Mouse (Mus musculus) intestine, postnatal 0 days (tissue): ENCODE data around the gene Prkar2a. TPM values are rescaled to one million over a fixed set of nuclear protein-coding genes. Genes with fewer than 3 reads are reported as not detected.

Experiments
- ATAC-seq: fragments of 200-750 bp; cut with Nextera tagmentation; 2 replicates; pipeline ENCODE4 v1.8.0; 2017; ENCODE audit warnings: mild to moderate bottlenecking, moderate TSS enrichment, moderate library complexity
- H3K27ac ChIP-seq: fragments of 300-500 bp; sonication (generic); 2 replicates; pipeline ENCODE4 v1.5.1; 2014; ENCODE audit warnings: mild to moderate bottlenecking, low read depth, low read length, moderate library complexity
- H3K27me3 ChIP-seq: fragments of 300-500 bp; sonication (generic); replicated peaks from 2 replicates; pipeline ENCODE4 v1.6.1; 2014; ENCODE audit warnings: low read length, mixed read lengths; ENCODE audit not compliant: control insufficient read depth, insufficient read depth
- H3K36me3 ChIP-seq: fragments of 300-500 bp; sonication (generic); 2 replicates; pipeline ENCODE4 v1.6.1; 2014; ENCODE audit warnings: mild to moderate bottlenecking, moderate library complexity; ENCODE audit not compliant: control insufficient read depth, insufficient read depth
- H3K4me1 ChIP-seq: fragments of 300-500 bp; sonication (generic); replicated peaks from 2 replicates; pipeline ENCODE4 v1.6.1; 2014; ENCODE audit warnings: antibody characterized with exemption, low read length, mixed read lengths; ENCODE audit not compliant: control insufficient read depth, insufficient read depth
- H3K4me2 ChIP-seq: fragments of 300-500 bp; sonication (generic); replicated peaks from 2 replicates; pipeline ENCODE4 v1.6.1; 2014; ENCODE audit warnings: low read depth, mild to moderate bottlenecking, moderate library complexity
- H3K4me3 ChIP-seq: fragments of 300-500 bp; sonication (generic); 2 replicates; pipeline ENCODE4 v1.5.1; 2014; ENCODE audit warnings: low read depth, low read length
- H3K9ac ChIP-seq: fragments of 300-500 bp; sonication (generic); 2 replicates; pipeline ENCODE4 v1.6.1; 2014; ENCODE audit warnings: mild to moderate bottlenecking, low read depth, low read length
- H3K9me3 ChIP-seq: fragments of 300-500 bp; sonication (generic); 2 replicates; pipeline ENCODE4 v1.6.1; 2016; ENCODE audit warnings: mixed run types; ENCODE audit not compliant: control insufficient read depth
- CTCF ChIP-seq: sonication (generic); IDR thresholded peaks from 2 replicates; pipeline ENCODE4 v1.5.1; 2016; ENCODE audit warnings: low read depth, mild to moderate bottlenecking, control low read depth, antibody characterized with exemption, moderate library complexity
- WGBS: fragments of 180-500 bp; shearing (Covaris S2); extraction: QIAGEN DNeasy Blood & Tissue Kit; methylation state at CpG from one replicate; pipeline ENCODE4 v1.1.7; 2014; 5-methylcytosine and 5-hydroxymethylcytosine counted together
- polyA plus RNA-seq: library from polyadenylated mRNA; unstranded; fragments of >200 nt; fragmentation: Nextera tagmentation; extraction: Ambion mirVana; gene quantifications from 2 replicates; pipeline ENCODE4 v1.2.1, GENCODE M21; 2015

The Prkar2a gene
- polyA plus RNA-seq, 1 experiment from 2014 or later: 28.3 TPM

DNA sequence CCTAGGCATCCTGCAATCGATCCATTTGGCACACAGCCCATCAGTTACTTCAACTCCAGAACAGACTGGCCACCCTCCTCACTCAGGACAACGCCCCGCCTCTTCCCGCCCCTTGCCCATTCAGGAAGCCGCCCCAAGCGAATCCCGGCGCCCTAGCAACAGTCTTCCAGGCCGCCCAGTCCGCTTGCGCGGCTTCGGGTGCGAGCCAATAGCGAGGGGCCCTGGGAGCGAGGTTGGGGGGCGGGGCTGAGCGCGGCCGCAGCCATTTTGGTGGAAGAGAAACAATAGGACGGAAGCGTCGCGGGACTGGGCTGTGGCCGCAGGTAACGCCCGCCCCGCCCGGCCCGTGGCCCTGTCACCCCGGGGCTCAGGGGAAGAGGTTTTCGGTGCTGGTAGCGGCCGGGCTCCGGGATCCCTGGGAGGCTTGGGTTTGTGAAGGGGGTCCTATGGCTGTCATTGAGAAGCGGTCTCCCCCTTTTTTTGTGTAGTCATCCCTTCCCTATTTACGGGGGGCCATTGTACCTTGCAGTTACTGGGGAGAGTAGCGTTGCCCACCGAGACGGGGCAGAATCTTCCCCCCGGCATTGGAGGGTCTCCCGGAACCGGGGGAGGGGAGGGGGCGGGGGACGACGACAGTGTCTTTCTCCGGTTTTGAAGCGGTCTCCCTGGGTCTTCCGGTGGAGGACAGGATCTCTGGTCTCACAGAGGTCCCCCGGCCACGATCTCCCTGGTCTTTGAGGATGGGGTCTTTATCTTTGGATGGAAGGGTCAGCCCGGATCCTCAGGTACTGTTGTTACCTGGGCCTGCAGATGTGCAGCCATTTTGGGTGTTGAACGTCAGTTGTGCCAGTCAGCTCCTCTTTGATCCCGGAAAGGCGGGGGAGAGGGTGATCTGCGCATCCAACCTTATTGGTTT lies 94.7 kb downstream of the Prkar2a start, which contains the start of gene Ip6k2:
Ip6k2 (plus strand) TSS at position 249 of the 916 bp plus-strand sequence.
- Histone ChIP-seq H3K4me3 (peak within 1 kb of the TSS; percentile 74), H3K9me3 (no peaks in the 10 kb centered on the region), H3K9ac (peak within 1 kb of the TSS; percentile 93), H3K4me1 (peaks cover 8% of the 10 kb centered on the region; the same call in 1 of the 2 replicates), H3K27me3 (no peaks in the 10 kb centered on the region), H3K36me3 (0 out of 2 replicates have a peak, but pooled peaks cover 10% of the 10 kb centered on the region), H3K27ac (peak within 1 kb of the TSS; percentile 91), H3K4me2 (peak within 1 kb of the TSS; percentile 63)
- TF ChIP-seq CTCF: no peak
- WGBS: under 1% methylated on average over 55 of the region's 56 CpGs
- ATAC-seq: peak; percentile 97

DNA sequence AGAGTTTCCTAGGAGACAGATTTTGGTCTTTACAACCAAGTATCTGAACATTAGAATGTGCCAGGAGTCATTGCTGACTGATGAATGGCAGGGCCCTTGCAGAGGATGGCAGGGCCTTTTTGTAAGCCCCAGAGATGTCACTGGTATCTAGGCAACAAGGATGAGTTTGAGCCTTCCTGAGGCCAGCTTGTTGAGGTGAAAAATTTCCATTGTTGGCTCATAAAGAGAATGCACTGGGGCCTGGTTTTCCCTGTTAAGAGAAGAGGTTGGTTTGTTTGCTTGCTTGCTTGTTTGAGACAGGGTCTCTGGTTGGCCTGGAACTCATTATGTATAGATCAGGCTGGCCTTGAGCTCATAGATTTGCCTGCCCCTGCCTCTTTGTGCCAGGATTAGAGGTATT lies 96.3 kb downstream of the Prkar2a start:
- Histone ChIP-seq H3K4me2 (peak overlapping the region; percentile 63), H3K4me1 (peaks cover 8% of the 10 kb centered on the region; the same call in 1 of the 2 replicates), H3K36me3 (peaks cover 10% of the 10 kb centered on the region; the same call in 1 of the 2 replicates), H3K27ac (no peak overlapping the region), H3K4me3 (no peak overlapping the region), H3K9ac (no peak overlapping the region), H3K9me3 (no peaks in the 10 kb centered on the region), H3K27me3 (no peaks in the 10 kb centered on the region)
- ATAC-seq: no peak
- TF ChIP-seq CTCF: no peak

DNA sequence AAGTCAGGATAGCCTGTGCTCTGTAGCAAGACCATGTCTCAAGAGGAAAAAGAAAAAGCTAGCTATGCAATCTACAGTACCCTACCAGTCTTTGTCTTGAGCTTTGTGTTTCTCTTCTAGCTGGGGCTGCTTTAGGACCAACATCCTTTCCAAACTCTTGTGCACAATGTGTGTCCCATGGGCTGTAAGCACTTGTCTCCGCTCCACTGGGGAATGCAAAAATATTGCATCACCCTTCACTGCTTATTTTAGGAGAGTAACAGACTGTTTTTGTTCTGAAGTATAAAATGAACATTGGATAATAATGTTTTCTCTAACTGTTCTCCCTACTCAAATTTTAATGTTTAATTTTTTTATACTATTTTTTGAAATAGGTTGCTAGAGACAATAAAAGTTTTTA lies 97.4 kb downstream of the Prkar2a start:
- H3K4me1 ChIP-seq: 0 out of 2 replicates have a peak, but pooled peaks cover 4% of the 10 kb centered on the region
- no peak for TF ChIP-seq CTCF
- no peak for ATAC-seq
- peaks cover 10% of the 10 kb centered on the region; the same call in 1 of the 2 replicates for H3K36me3 ChIP-seq
- H3K27me3 ChIP-seq: no peaks in the 10 kb centered on the region
- no peak overlapping the region for H3K27ac ChIP-seq
- no peak overlapping the region for H3K4me2 ChIP-seq
- no peak overlapping the region for H3K4me3 ChIP-seq
- H3K9ac ChIP-seq: no peak overlapping the region
- H3K9me3 ChIP-seq: no peaks in the 10 kb centered on the region
- 73% methylated on average over 1 of the region's 1 CpGs for WGBS

DNA sequence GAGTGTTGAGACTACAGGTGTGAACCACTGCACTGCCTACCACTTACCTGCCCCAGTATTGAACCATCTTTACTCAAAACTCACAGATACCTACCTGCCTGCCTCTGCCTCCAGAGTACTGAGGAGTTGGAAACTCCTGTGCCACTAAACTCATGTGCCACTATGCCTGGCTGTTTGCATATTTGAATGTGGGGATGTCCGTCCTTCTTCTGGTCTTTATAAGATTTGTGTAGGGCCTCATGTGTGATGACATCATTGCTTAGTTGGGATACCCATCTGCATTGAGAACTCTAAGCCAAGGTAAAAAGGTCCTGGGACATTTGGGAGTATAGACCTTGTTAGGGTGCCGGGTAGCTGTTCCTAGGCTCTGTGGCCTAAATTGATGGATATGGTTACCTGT lies 98.0 kb downstream of the Prkar2a start:
- no peak for ATAC-seq
- Histone ChIP-seq H3K4me2 (no peak overlapping the region), H3K4me3 (no peak overlapping the region), H3K27me3 (no peaks in the 10 kb centered on the region), H3K4me1 (0 out of 2 replicates have a peak, but pooled peaks cover 4% of the 10 kb centered on the region), H3K36me3 (peaks cover 10% of the 10 kb centered on the region; the same call in 1 of the 2 replicates), H3K9me3 (no peaks in the 10 kb centered on the region), H3K9ac (no peak overlapping the region), H3K27ac (no peak overlapping the region)
- TF ChIP-seq CTCF: no peak
- 88% methylated on average over 2 of the region's 2 CpGs for WGBS

DNA sequence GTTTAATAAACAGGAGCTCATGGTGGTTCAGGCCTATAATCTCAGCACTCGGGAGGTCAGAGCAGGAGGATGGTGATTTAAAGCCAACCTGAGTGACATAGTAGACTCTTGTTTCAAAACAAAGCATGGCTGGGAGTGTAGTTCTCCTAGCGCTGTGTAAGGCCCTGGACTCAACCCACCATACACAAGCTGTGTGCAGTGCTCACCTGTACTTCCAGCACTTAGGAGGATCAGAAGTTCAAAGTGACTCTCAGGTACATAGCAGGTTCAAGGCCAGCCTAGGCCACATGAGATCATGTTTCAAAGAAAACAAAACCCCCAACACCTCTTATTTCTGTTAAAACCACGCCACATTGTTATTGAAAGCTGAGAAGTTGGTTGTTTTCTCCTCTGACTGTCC lies 99.6 kb downstream of the Prkar2a start:
- ATAC-seq: no peak
- Histone ChIP-seq H3K27ac (no peak overlapping the region), H3K4me2 (no peak overlapping the region), H3K4me1 (0 out of 2 replicates have a peak, but pooled peaks cover 4% of the 10 kb centered on the region), H3K4me3 (no peak overlapping the region), H3K9me3 (no peaks in the 10 kb centered on the region), H3K27me3 (no peaks in the 10 kb centered on the region), H3K9ac (no peak overlapping the region), H3K36me3 (peaks cover 10% of the 10 kb centered on the region; the same call in 1 of the 2 replicates)
- WGBS: 64% methylated on average over 3 of the region's 3 CpGs
- TF ChIP-seq CTCF: no peak

DNA sequence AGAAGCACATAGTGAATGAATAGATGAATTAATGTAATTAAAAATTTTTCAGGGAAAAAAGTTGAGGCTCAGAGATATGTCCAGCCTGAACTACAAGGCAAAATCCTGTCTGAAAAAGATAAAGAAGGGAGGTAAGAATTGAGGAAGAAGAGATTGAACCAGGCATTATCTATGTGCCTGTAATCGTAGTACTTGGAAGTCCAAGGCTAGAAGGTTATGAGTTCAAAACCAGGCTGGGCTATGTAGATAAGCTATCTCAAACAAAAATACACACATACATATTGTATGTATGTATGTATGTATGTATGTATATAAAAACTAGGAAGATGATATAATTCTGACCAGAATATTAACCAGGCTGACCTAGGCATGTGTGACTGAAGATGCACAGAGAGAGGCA lies 103.2 kb downstream of the Prkar2a start:
- WGBS: 36% methylated on average over 1 of the region's 1 CpGs
- no peak overlapping the region for H3K9ac ChIP-seq
- no peaks in the 10 kb centered on the region for H3K27me3 ChIP-seq
- no peak overlapping the region for H3K4me2 ChIP-seq
- H3K4me3 ChIP-seq: no peak overlapping the region
- peaks cover 12% of the 10 kb centered on the region for H3K36me3 ChIP-seq
- H3K4me1 ChIP-seq: peaks cover 16% of the 10 kb centered on the region; the same call in 1 of the 2 replicates
- H3K9me3 ChIP-seq: no peaks in the 10 kb centered on the region
- no peak for TF ChIP-seq CTCF
- ATAC-seq: no peak
- no peak overlapping the region for H3K27ac ChIP-seq
